Mouse (Mus musculus): ENCODE results near the gene Hadhb. TPM values are rescaled to one million over a fixed set of nuclear protein-coding genes. Genes with fewer than 3 reads are reported as not detected.

Gene Hadhb
- polyA plus RNA-seq, 1 experiment from 2014 or later: 107 TPM

DNA sequence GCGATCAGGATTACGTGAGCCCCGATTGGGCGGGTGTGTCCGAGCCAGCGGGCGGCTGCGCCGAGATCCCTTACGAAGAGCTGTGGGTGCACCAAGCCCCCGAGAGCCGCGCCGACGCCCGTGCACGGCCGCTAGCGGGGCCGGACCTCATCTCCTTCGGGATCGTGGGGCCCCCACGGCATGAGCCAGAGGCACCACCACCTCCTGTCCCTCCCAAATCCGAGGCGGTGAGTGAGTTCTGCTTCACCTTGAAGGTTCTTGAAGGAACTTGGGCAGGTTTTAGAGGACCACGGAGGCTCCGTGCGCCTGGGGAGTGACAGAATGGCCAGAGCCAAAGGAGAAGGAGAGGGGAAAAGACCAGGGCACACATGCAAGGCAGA, 40.3 kb upstream of the Hadhb start:
- 1% methylated on average over 28 of the region's 28 CpGs for WGBS
- H3K9me3 ChIP-seq (ENCODE audit: low read length): no peaks in the 10 kb centered on the region
- H3K27me3 ChIP-seq (replicated peaks; ENCODE audit: insufficient read depth, low read length): peaks cover 25% of the 10 kb centered on the region

DNA sequence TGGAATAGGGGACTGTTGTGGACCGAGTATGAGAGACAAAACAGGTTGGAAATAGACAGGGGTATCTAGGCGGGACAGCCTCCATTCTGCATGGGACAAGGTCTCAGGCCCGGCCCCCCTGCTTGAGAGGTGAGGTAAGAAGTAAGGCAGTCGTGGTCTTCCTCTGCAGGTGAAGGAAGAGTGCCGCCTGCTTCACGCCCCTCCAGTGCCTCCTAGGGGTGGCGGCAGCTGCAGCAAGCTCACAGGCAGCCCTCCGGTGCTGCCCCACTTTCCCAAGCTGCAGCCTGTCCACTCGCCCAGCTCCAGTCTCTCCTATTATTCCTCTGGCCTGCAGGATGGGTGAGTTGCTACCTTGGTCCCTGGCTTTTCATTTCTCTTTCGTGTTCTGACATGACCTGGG, 39.3 kb upstream of the Hadhb start:
- no peak for TF ChIP-seq EP300 (IDR thresholded peaks at IDR 0.05)
- TF ChIP-seq CTCF (IDR thresholded peaks at IDR 0.05): peak; percentile 43
- WGBS: 30% methylated on average over 10 of the region's 10 CpGs
- no peak overlapping the region for H3K9ac ChIP-seq (replicated peaks; ENCODE audit: low read depth)
- ATAC-seq (no peak), DNase-seq (ENCODE audit: low spot score) (no peak)
- H3K27ac ChIP-seq (ENCODE audit: low read length): no peak overlapping the region
- peaks cover 14% of the 10 kb centered on the region; the same call in 1 of the 2 replicates for H3K36me3 ChIP-seq (ENCODE audit: insufficient read depth, low read length)
- no peak overlapping the region for H3K4me3 ChIP-seq (ENCODE audit: low read depth, low read length)
- H3K4me1 ChIP-seq (ENCODE audit: insufficient read depth, low read depth, low read length): peaks cover 3% of the 10 kb centered on the region; the same call in 1 of the 2 replicates
- peaks cover 25% of the 10 kb centered on the region for H3K27me3 ChIP-seq (replicated peaks; ENCODE audit: insufficient read depth, low read length)
- no peak overlapping the region for H3K4me2 ChIP-seq (replicated peaks; ENCODE audit: low read depth, low read length)
- H3K9me3 ChIP-seq (ENCODE audit: low read length): no peaks in the 10 kb centered on the region

More for the DNA sequence above, 40.3 kb upstream of the Hadhb start:
- no peak for ATAC-seq
- no peak for DNase-seq (ENCODE audit: low spot score)
- H3K4me3 ChIP-seq (ENCODE audit: low read depth, low read length): peak overlapping the region; percentile 45
- peak overlapping the region; percentile 86 for H3K4me2 ChIP-seq (replicated peaks; ENCODE audit: low read depth, low read length)
- 0 out of 2 replicates have a peak, but pooled peaks cover 5% of the 10 kb centered on the region for H3K36me3 ChIP-seq (ENCODE audit: insufficient read depth, low read length)
- no peak overlapping the region for H3K9ac ChIP-seq (replicated peaks; ENCODE audit: low read depth)
- no peak for TF ChIP-seq EP300 (IDR thresholded peaks at IDR 0.05)
- TF ChIP-seq CTCF (IDR thresholded peaks at IDR 0.05): no peak
- no peak overlapping the region for H3K27ac ChIP-seq (ENCODE audit: low read length)
- peaks cover 3% of the 10 kb centered on the region; the same call in 1 of the 2 replicates for H3K4me1 ChIP-seq (ENCODE audit: insufficient read depth, low read depth, low read length)

DNA sequence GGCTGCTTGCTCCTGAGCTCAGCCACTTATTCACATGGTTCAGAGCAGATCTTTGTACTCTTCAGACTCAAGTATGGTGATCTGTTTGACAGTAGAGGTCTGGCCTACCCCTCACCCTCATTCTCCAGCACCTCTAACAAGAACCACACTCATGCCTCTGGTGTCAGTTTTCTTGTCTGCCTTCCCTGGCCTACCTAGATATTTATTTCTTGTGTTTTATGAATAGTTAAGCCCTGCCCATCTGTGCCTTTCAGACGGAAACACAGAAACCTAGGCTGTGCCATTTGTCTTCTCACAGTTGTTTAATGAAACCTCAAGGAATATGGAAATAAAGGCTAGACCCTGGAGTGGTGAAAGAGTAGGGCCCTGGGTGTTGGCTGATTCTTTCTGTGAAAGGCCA, 37.0 kb upstream of the Hadhb start:
- Histone ChIP-seq H3K4me3 (ENCODE audit: low read depth, low read length) (no peak overlapping the region), H3K4me1 (ENCODE audit: insufficient read depth, low read depth, low read length) (no peaks in the 10 kb centered on the region), H3K27me3 (replicated peaks; ENCODE audit: insufficient read depth, low read length) (peaks cover 20% of the 10 kb centered on the region), H3K9ac (replicated peaks; ENCODE audit: low read depth) (no peak overlapping the region), H3K4me2 (replicated peaks; ENCODE audit: low read depth, low read length) (no peak overlapping the region), H3K27ac (ENCODE audit: low read length) (no peak overlapping the region), H3K36me3 (ENCODE audit: insufficient read depth, low read length) (peaks cover 36% of the 10 kb centered on the region), H3K9me3 (ENCODE audit: low read length) (no peaks in the 10 kb centered on the region)
- DNase-seq (ENCODE audit: low spot score): no peak
- no peak for TF ChIP-seq EP300 (IDR thresholded peaks at IDR 0.05)
- no peak for TF ChIP-seq CTCF (IDR thresholded peaks at IDR 0.05)
- ATAC-seq: no peak
- WGBS: 86% methylated on average over 1 of the region's 1 CpGs

DNA sequence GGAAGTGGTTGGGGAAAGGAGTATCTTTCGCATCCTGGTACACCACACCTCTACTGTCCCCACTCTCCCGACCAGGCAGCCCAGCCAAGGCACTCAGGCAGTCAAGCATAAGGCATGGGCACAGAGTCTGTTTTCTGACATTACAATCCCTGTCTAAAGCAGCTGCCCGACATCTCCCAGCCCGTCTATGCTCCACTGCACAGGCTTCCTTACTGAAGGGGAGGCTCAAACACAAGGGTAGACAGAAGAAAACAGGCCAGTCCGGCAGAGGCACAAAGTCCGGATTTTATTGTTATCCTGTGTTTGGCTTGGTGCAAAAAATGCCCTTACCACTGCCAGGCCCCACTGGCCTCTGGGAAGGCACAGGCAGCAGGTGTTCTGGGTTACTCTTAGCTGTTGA, 35.9 kb upstream of the Hadhb start:
- H3K9ac ChIP-seq (replicated peaks; ENCODE audit: low read depth): no peak overlapping the region
- H3K4me2 ChIP-seq (replicated peaks; ENCODE audit: low read depth, low read length): no peak overlapping the region
- H3K27me3 ChIP-seq (replicated peaks; ENCODE audit: insufficient read depth, low read length): peaks cover 9% of the 10 kb centered on the region
- H3K4me3 ChIP-seq (ENCODE audit: low read depth, low read length): no peak overlapping the region
- 90% methylated on average over 6 of the region's 6 CpGs for WGBS
- no peaks in the 10 kb centered on the region for H3K9me3 ChIP-seq (ENCODE audit: low read length)
- no peaks in the 10 kb centered on the region for H3K4me1 ChIP-seq (ENCODE audit: insufficient read depth, low read depth, low read length)
- peaks cover 47% of the 10 kb centered on the region for H3K36me3 ChIP-seq (ENCODE audit: insufficient read depth, low read length)
- DNase-seq (ENCODE audit: low spot score): no peak
- no peak for ATAC-seq
- H3K27ac ChIP-seq (ENCODE audit: low read length): no peak overlapping the region
- TF ChIP-seq CTCF (IDR thresholded peaks at IDR 0.05) (no peak), EP300 (IDR thresholded peaks at IDR 0.05) (no peak)

DNA sequence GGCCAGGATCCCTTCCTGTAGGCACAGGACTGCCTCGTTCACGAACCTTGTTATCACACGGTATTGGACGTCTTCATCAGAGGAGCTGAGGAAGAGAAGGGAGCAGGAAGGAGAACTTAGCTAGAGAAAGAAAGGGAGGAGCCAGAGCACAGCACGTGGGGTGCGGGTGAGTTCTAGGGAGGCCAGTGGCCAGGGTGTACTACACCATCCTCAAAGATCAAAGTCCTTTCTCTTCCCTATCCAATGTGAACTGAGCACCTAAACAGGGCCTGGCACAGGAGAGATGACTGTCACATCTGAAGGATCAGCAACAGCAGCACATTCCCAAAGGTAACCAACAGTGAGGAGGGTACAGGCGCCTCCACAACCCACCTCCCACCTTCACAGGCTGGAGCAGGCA, 34.9 kb upstream of the Hadhb start:
- Histone ChIP-seq H3K27ac (ENCODE audit: low read length) (no peak overlapping the region), H3K9me3 (ENCODE audit: low read length) (no peaks in the 10 kb centered on the region), H3K36me3 (ENCODE audit: insufficient read depth, low read length) (peaks cover 54% of the 10 kb centered on the region), H3K4me3 (ENCODE audit: low read depth, low read length) (no peak overlapping the region), H3K4me1 (ENCODE audit: insufficient read depth, low read depth, low read length) (no peaks in the 10 kb centered on the region), H3K27me3 (replicated peaks; ENCODE audit: insufficient read depth, low read length) (no peaks in the 10 kb centered on the region), H3K4me2 (replicated peaks; ENCODE audit: low read depth, low read length) (no peak overlapping the region), H3K9ac (replicated peaks; ENCODE audit: low read depth) (no peak overlapping the region)
- no peak for TF ChIP-seq CTCF (IDR thresholded peaks at IDR 0.05)
- no peak for ATAC-seq
- DNase-seq (ENCODE audit: low spot score): no peak
- WGBS: 83% methylated on average over 7 of the region's 7 CpGs

DNA sequence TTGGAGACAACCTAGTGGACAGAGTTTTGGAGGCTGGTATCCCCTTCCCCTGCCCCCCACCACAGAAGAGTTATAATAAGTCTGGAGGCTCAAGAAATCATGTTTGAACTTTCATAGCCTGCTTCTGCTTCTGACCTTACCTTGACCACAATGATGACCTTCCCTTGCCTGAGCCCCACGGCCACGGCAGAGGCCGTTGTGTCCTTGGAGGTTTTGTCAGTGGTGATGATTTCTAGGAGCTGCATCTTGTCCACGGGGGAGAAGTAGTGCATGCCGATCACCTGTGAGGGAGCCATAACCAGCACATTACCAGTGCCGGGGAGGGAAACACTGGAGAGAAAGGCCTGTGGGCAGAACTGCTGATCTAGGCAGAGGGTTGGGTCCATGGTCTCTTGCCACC, 32.6 kb upstream of the Hadhb start:
- H3K9me3 ChIP-seq (ENCODE audit: low read length): no peaks in the 10 kb centered on the region
- H3K27me3 ChIP-seq (replicated peaks; ENCODE audit: insufficient read depth, low read length): no peaks in the 10 kb centered on the region
- H3K9ac ChIP-seq (replicated peaks; ENCODE audit: low read depth): no peak overlapping the region
- no peak overlapping the region for H3K4me2 ChIP-seq (replicated peaks; ENCODE audit: low read depth, low read length)
- no peak overlapping the region for H3K4me3 ChIP-seq (ENCODE audit: low read depth, low read length)
- H3K27ac ChIP-seq (ENCODE audit: low read length): no peak overlapping the region
- TF ChIP-seq EP300 (IDR thresholded peaks at IDR 0.05): no peak
- TF ChIP-seq CTCF (IDR thresholded peaks at IDR 0.05): no peak
- 86% methylated on average over 6 of the region's 6 CpGs for WGBS
- H3K4me1 ChIP-seq (ENCODE audit: insufficient read depth, low read depth, low read length): no peaks in the 10 kb centered on the region
- H3K36me3 ChIP-seq (ENCODE audit: insufficient read depth, low read length): peaks cover 57% of the 10 kb centered on the region
- no peak for DNase-seq (ENCODE audit: low spot score)
- ATAC-seq: no peak

DNA sequence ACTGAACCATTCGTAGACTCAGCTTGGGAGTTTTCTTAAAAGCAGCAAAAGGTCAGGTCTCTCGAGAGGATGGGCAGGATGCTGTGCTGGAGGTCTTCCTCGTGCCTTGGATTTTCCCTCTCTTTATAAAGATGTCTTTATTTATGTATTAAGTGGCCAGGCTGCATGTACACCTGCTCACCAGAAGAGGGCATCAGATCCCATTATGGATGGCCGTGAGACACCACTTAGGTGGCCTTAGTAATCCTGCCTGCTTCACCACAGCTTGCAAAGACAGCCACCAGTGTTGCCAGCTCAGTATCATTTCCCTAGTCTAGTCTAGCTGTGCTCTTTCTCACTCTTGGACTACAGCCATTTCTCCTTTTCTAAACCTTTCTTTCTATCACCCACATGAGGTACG, 29.5 kb upstream of the Hadhb start:
- TF ChIP-seq CTCF (IDR thresholded peaks at IDR 0.05) (peak; percentile 84), EP300 (IDR thresholded peaks at IDR 0.05) (no peak)
- Histone ChIP-seq H3K4me3 (ENCODE audit: low read depth, low read length) (no peak overlapping the region), H3K9me3 (ENCODE audit: low read length) (no peaks in the 10 kb centered on the region), H3K27ac (ENCODE audit: low read length) (no peak overlapping the region), H3K27me3 (replicated peaks; ENCODE audit: insufficient read depth, low read length) (no peaks in the 10 kb centered on the region), H3K4me2 (replicated peaks; ENCODE audit: low read depth, low read length) (no peak overlapping the region), H3K4me1 (ENCODE audit: insufficient read depth, low read depth, low read length) (no peaks in the 10 kb centered on the region), H3K36me3 (ENCODE audit: insufficient read depth, low read length) (peaks cover 67% of the 10 kb centered on the region), H3K9ac (replicated peaks; ENCODE audit: low read depth) (no peak overlapping the region)
- DNase-seq (ENCODE audit: low spot score) (peak; percentile 67), ATAC-seq (no peak)
- 40% methylated on average over 5 of the region's 5 CpGs for WGBS
